Mouse (Mus musculus) heart, postnatal 0 days (tissue): ENCODE data around the gene Adam8. TPM values are rescaled to one million over a fixed set of nuclear protein-coding genes. Genes with fewer than 3 reads are reported as not detected.

ENCODE experiments used
- ATAC-seq: fragments of 200-750 bp; cut with Nextera tagmentation; 2 replicates; pipeline ENCODE4 v1.8.0; 2017; ENCODE audit warnings: low read depth, moderate number of reproducible peaks, moderate library complexity; ENCODE audit not compliant: insufficient read depth
- DNase-seq: peaks from one replicate; pipeline ENCODE4 v3.0.0-alpha.2; 2016; ENCODE audit warnings: low spot score
- H3K27ac ChIP-seq: fragments of 300-500 bp; sonication (generic); 2 replicates; pipeline ENCODE4 v1.5.1; 2014; ENCODE audit warnings: low read depth, mild to moderate bottlenecking
- H3K27me3 ChIP-seq: fragments of 300-500 bp; sonication (generic); 2 replicates; pipeline ENCODE4 v1.6.1; 2014; ENCODE audit warnings: low read length, mixed read lengths; ENCODE audit not compliant: control insufficient read depth, insufficient read depth
- H3K36me3 ChIP-seq: fragments of 300-500 bp; sonication (generic); replicated peaks from 2 replicates; pipeline ENCODE4 v1.6.1; 2014; ENCODE audit warnings: low read length, mixed read lengths; ENCODE audit not compliant: control insufficient read depth, insufficient read depth
- H3K4me1 ChIP-seq: fragments of 300-500 bp; sonication (generic); 2 replicates; pipeline ENCODE4 v1.6.1; 2014; ENCODE audit warnings: antibody characterized with exemption; ENCODE audit not compliant: control insufficient read depth, insufficient read depth
- H3K4me2 ChIP-seq: fragments of 300-500 bp; sonication (generic); 2 replicates; pipeline ENCODE4 v1.6.1; 2014; ENCODE audit warnings: low read depth, mild to moderate bottlenecking, low read length, moderate library complexity
- H3K4me3 ChIP-seq: fragments of 300-500 bp; sonication (generic); 2 replicates; pipeline ENCODE4 v1.5.1; 2014; ENCODE audit warnings: low read depth, low read length
- H3K9ac ChIP-seq: fragments of 300-500 bp; sonication (generic); replicated peaks from 2 replicates; pipeline ENCODE4 v1.6.1; 2014; ENCODE audit warnings: low read depth, low read length, mixed read lengths
- H3K9me3 ChIP-seq: fragments of 300-500 bp; sonication (generic); replicated peaks from 2 replicates; pipeline ENCODE4 v1.6.1; 2016; ENCODE audit warnings: low read length; ENCODE audit not compliant: control insufficient read depth
- CTCF ChIP-seq: IDR thresholded peaks from 2 replicates; pipeline ENCODE4 v1.5.1; 2016; ENCODE audit warnings: antibody characterized with exemption, control low read depth, low read depth
- EP300 ChIP-seq: IDR thresholded peaks from 2 replicates; pipeline ENCODE4 v1.6.1; 2016; ENCODE audit warnings: antibody characterized with exemption, low read depth
- WGBS: fragments of 180-500 bp; shearing (Covaris S2); extraction: QIAGEN DNeasy Blood & Tissue Kit; methylation state at CpG from one replicate; pipeline ENCODE4 v1.1.7; 2014; 5-methylcytosine and 5-hydroxymethylcytosine counted together
- polyA plus RNA-seq: library from polyadenylated mRNA; unstranded; fragments of >200 nt; fragmentation: Nextera tagmentation; extraction: Ambion mirVana; gene quantifications from 2 replicates; pipeline ENCODE4 v1.2.1, GENCODE M21; 2015
- total RNA-seq: library from RNA; depleted of rRNA; stranded (reverse); fragments of >200 nt; gene quantifications from 2 replicates; pipeline ENCODE4 v1.2.3, GENCODE M21; 2014; ENCODE audit warnings: low replicate concordance

Adam8 gene
- total and polyA plus RNA-seq, 2 experiments from 2014 or later, result 0.31 to 83.4 TPM

- H3K4me1 ChIP-seq, result no peaks in the 10 kb centered on the region
- H3K36me3 ChIP-seq, result peaks cover 11% of the 10 kb centered on the region
- TF ChIP-seq CTCF (no peak), EP300 (no peak)
- H3K27ac ChIP-seq, result no peak overlapping the region
- H3K27me3 ChIP-seq, result no peaks in the 10 kb centered on the region
- no peak overlapping the region for H3K4me2 ChIP-seq
- no peak overlapping the region for H3K4me3 ChIP-seq
- H3K9me3 ChIP-seq, result no peaks in the 10 kb centered on the region
- 61% methylated on average over 8 of the region's 8 CpGs for WGBS
- DNase-seq, result no peak
- ATAC-seq, result no peak
- no peak overlapping the region for H3K9ac ChIP-seq
These were observed 1.4 kb downstream of the Adam8 start for GRCm38 (mm10) chr7:139990864-139991394.

DNA sequence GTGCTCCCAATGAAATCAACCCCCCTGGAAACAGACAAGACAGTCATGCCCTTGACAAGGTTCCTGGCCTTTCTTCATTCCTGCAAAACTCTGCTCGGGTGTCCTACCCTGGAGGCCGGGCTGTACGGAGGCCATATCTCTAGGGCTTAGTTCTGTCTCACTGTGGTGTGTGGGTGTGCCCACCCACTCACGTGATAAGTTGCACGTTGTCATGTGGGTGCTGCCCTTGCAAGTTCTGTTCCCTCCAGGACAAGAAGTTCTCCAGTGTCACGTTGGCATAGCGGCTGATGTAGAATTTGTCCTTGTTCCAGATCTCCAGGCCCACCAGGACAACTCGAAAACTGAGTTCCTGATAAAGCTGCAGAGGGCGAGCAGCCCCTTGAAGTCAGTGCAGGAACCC is 4.1 kb downstream of the Adam8 start:
- Histone ChIP-seq H3K9me3 (no peaks in the 10 kb centered on the region), H3K4me1 (no peaks in the 10 kb centered on the region), H3K4me3 (no peak overlapping the region), H3K9ac (no peak overlapping the region), H3K27ac (no peak overlapping the region), H3K36me3 (no peaks in the 10 kb centered on the region), H3K4me2 (no peak overlapping the region), H3K27me3 (no peaks in the 10 kb centered on the region)
- 58% methylated on average over 9 of the region's 9 CpGs for WGBS
- no peak for ATAC-seq
- DNase-seq, result no peak
- no peak for TF ChIP-seq EP300

DNA sequence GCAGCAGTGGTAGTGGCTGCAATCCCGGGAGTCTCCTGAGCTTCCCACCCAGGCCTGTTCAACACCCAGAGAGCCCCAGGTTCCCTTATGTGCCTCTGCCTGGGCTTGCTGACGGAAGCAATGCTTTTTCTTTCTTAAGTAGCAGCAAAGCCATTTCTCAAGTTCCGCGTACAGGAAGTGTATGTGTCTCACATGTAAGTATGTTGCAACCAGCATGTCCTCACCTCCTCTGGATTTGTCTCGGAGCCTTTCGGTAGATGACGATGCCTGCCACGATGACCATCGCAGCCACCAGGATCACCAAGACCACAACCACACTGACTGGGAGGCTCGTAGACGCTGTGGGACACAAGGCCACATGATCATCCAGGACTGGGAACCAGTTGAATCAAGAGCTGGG is 7.9 kb downstream of the Adam8 start:
- Histone ChIP-seq H3K9me3 (no peaks in the 10 kb centered on the region), H3K4me1 (no peaks in the 10 kb centered on the region), H3K4me2 (no peak overlapping the region), H3K27ac (no peak overlapping the region), H3K9ac (no peak overlapping the region), H3K27me3 (no peaks in the 10 kb centered on the region), H3K4me3 (no peak overlapping the region), H3K36me3 (no peaks in the 10 kb centered on the region)
- TF ChIP-seq EP300, result no peak
- no peak for TF ChIP-seq CTCF
- ATAC-seq (no peak), DNase-seq (no peak)
- WGBS, result 92% methylated on average over 11 of the region's 11 CpGs

DNA sequence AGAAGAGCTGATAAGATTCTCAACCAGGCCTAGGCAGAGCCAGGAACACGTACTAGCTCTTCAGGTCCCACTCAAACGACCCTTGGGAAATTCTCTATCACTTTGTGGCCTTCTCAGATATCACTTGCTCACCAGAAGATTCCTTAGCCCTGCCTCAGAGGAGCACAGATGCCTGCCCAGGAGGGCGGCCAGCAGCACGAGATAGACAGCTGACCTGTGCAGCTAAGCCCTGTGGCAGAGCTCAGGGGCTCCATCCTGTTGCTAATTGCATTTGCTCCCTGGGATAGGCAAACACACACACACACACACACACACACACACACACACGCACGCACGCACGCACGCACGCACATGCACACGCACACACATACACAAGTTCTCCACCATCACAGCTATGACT is 10.3 kb downstream of the Adam8 start:
- WGBS, result 69% methylated on average over 11 of the region's 11 CpGs
- ATAC-seq (no peak), DNase-seq (no peak)
- H3K9me3 ChIP-seq, result no peaks in the 10 kb centered on the region
- H3K27me3 ChIP-seq, result no peaks in the 10 kb centered on the region
- no peak overlapping the region for H3K9ac ChIP-seq
- H3K27ac ChIP-seq, result no peak overlapping the region
- H3K4me3 ChIP-seq, result no peak overlapping the region
- TF ChIP-seq EP300, result no peak
- no peak for TF ChIP-seq CTCF
- H3K36me3 ChIP-seq, result no peaks in the 10 kb centered on the region
- H3K4me1 ChIP-seq, result peaks cover 12% of the 10 kb centered on the region
- H3K4me2 ChIP-seq, result no peak overlapping the region

GRCm38 (mm10) chr7:139980778-139981177 is 11.6 kb downstream of the Adam8 start:
- DNase-seq (no peak), ATAC-seq (no peak)
- Histone ChIP-seq H3K4me2 (no peak overlapping the region), H3K27me3 (no peaks in the 10 kb centered on the region), H3K36me3 (no peaks in the 10 kb centered on the region), H3K27ac (no peak overlapping the region), H3K4me1 (peaks cover 12% of the 10 kb centered on the region), H3K9me3 (no peaks in the 10 kb centered on the region), H3K9ac (no peak overlapping the region), H3K4me3 (no peak overlapping the region)
- 47% methylated on average over 3 of the region's 3 CpGs for WGBS
- TF ChIP-seq EP300 (no peak), CTCF (no peak)

GRCm38 (mm10) chr7:139979011-139979719 is 13.2 kb downstream of the Adam8 start:
- Histone ChIP-seq H3K9me3 (no peaks in the 10 kb centered on the region), H3K36me3 (no peaks in the 10 kb centered on the region), H3K4me3 (peak overlapping the region; percentile 49), H3K27me3 (no peaks in the 10 kb centered on the region), H3K9ac (no peak overlapping the region), H3K4me1 (peaks cover 14% of the 10 kb centered on the region), H3K4me2 (peak overlapping the region; percentile 78), H3K27ac (no peak overlapping the region)
- WGBS, result 39% methylated on average over 13 of the region's 13 CpGs
- DNase-seq (no peak), ATAC-seq (peak; percentile 39; the same call in 1 of the 2 replicates)
- TF ChIP-seq EP300 (no peak), CTCF (no peak)
